Mouse (Mus musculus): Measurements from ENCODE around the gene Ccn2. TPM values are rescaled to one million over a fixed set of nuclear protein-coding genes. Genes with fewer than 3 reads are reported as not detected.
"Not testable (repeated sequence)": the region's sequence is repeated elsewhere in the genome, so short reads cannot be mapped to it uniquely, and the experiment has no call there.

Ccn2 gene
- polyA plus RNA-seq, 1 experiment from 2014 or later = 2.4 TPM

DNA sequence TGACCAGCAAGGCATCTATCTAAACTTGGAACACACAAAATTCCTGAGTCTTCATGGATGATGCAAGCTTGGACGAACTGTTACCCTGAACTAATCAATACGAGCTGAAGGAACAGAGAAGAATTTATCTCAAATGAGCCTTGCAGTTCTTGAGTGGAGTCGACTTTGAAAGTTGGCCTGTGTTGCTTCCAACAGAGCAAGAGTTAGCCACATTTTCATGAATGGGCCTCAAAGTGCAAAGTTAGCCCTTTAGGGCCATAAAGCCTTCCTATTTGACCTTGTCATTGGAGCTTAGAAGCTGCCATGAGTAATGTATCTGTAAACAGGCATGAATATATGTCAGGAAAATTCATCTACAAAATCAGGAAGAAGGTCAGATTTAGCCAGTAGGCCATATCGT, 19.5 kb downstream of the Ccn2 start:
- H3K9ac ChIP-seq (replicated peaks) = no peak overlapping the region
- 91% methylated on average over 4 of the region's 4 CpGs for WGBS
- no peak for ATAC-seq (replicated peaks)
- H3K27ac ChIP-seq (replicated peaks) = no peak overlapping the region
- no peak overlapping the region for H3K4me3 ChIP-seq
- H3K27me3 ChIP-seq = no peaks in the 10 kb centered on the region
- no peaks in the 10 kb centered on the region for H3K36me3 ChIP-seq
- no peaks in the 10 kb centered on the region for H3K4me1 ChIP-seq
- H3K9me3 ChIP-seq = no peaks in the 10 kb centered on the region
- no peak overlapping the region for H3K4me2 ChIP-seq (replicated peaks)

DNA sequence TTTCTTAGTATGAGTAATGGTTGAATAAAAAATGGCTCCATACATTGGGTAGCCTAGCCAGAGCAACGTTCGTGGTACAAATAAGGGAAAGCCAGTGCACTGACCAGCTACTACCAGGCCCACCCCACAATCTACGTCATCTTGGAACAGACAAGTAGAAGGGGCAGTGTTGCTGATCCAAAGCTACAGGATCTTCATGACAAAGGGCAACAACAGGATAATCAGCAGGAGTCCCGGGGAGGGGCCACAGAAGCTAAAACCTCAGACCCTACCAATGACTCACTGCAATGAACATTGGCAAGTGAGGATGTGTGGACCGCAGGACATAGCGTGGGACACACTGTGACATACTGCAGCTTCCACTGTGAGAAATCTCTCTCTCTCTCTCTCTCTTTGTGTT, 20.6 kb downstream of the Ccn2 start:
- Histone ChIP-seq H3K4me3 (no peak overlapping the region), H3K9ac (replicated peaks) (no peak overlapping the region), H3K4me2 (replicated peaks) (no peak overlapping the region), H3K27me3 (no peaks in the 10 kb centered on the region), H3K4me1 (no peaks in the 10 kb centered on the region), H3K9me3 (no peaks in the 10 kb centered on the region), H3K36me3 (no peaks in the 10 kb centered on the region), H3K27ac (replicated peaks) (no peak overlapping the region)
- no peak for ATAC-seq (replicated peaks)
- 81% methylated on average over 6 of the region's 6 CpGs for WGBS

DNA sequence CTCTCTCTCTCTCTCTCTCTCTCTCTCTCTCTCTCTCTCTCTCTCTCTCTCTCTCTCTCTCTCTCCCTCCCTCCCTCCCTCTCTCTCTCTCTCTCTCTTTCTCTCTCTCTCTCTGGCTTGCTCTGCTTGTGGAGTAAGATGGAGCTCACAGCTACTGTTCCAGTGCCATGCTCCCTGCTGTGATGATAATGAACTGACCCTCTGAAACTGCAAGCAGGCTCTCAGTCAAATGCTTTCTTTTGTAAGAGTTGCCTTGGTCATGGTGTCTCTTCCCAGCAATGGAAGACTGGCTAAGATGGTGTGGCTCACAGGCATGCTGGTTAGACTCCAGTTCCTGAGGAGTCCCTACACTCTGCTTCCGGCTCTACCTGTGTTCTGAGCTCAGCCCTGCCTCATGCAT, 21.3 kb downstream of the Ccn2 start:
- not testable (repeated sequence) for H3K4me2 ChIP-seq (replicated peaks); ATAC-seq (replicated peaks); H3K27ac ChIP-seq (replicated peaks); H3K9ac ChIP-seq (replicated peaks); H3K4me1 ChIP-seq; H3K4me3 ChIP-seq; H3K36me3 ChIP-seq; H3K27me3 ChIP-seq; H3K9me3 ChIP-seq
- WGBS = 86% methylated on average over 1 of the region's 1 CpGs

DNA sequence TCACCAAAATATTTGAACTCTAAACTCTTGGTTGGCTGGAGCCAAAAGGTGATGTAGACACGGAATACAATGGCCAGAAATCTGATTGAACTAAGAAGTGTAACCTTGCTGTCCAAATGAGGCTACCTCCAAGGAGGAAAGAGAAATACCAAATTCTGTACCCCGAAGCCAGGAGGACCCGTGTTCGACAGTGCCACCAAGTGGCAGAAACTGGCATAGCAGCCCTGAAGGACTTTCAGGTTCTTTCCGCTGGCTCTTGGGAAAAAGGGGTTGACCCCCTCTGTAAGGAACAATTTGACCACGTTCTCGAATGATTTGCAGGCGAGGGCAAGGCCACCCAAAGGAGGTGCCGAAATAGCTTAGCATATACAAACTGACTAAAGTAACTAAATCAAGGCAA, 26.3 kb downstream of the Ccn2 start:
- no peak overlapping the region for H3K9ac ChIP-seq (replicated peaks)
- H3K36me3 ChIP-seq = no peaks in the 10 kb centered on the region
- no peak overlapping the region for H3K4me3 ChIP-seq
- H3K27me3 ChIP-seq = no peaks in the 10 kb centered on the region
- no peak overlapping the region for H3K4me2 ChIP-seq (replicated peaks)
- H3K4me1 ChIP-seq = no peaks in the 10 kb centered on the region
- H3K9me3 ChIP-seq = no peaks in the 10 kb centered on the region
- ATAC-seq (replicated peaks) = no peak
- 46% methylated on average over 9 of the region's 9 CpGs for WGBS
- H3K27ac ChIP-seq (replicated peaks) = no peak overlapping the region

DNA sequence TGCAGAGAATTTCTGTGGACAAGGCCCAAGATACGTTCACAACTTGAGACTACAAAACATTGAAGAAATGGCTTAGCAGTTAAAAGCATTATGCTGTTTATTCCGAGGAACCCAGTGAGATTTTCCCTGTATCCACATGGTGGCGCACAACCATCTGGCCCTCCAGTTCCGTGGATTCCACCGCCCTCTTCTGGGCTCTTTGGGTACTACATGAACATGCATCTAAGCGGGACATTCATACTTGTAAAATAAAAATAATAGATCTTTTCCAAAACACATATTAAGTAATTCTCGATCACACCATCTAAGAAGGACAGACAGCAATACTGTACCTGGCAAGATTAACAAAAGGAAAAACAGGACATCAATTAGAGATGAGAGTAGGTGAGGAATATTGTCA, 27.3 kb downstream of the Ccn2 start:
- Histone ChIP-seq H3K27ac (replicated peaks) (no peak overlapping the region), H3K9me3 (no peaks in the 10 kb centered on the region), H3K36me3 (no peaks in the 10 kb centered on the region), H3K9ac (replicated peaks) (no peak overlapping the region), H3K4me3 (no peak overlapping the region), H3K4me1 (no peaks in the 10 kb centered on the region), H3K27me3 (no peaks in the 10 kb centered on the region), H3K4me2 (replicated peaks) (no peak overlapping the region)
- no peak for ATAC-seq (replicated peaks)
- 29% methylated on average over 7 of the region's 7 CpGs for WGBS

DNA sequence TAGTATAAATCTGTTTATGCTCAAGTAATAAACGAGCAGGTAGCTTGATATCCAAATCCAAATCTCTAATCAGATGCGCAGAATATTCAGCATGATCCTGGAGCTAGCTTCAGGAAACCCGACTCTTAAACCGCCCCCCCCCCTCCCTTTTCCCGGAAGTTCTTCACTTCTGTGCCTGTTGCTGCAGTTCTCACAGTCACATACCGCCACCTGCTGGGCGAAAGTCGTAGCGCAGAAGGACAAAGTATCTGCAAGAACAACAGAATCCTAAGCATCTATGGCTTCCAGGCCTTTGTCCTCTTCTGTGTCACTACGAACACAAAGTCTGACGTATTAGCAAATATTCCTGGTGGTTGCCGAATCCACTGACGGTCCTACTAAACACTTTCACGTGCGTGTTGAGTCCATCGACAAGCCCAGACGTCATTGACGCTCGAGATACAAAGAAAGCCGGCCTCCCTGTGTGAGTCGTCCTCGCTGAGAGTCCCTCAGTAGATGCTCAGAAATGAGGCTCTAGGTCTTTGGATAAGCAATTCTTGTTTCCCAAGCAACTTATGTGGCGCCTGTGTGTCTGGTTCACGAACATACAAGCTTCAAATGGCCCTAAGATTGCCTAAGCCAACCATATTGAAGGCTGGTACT, 29.9 kb downstream of the Ccn2 start:
- H3K36me3 ChIP-seq = no peaks in the 10 kb centered on the region
- H3K4me3 ChIP-seq = no peak overlapping the region
- no peaks in the 10 kb centered on the region for H3K9me3 ChIP-seq
- no peak overlapping the region for H3K9ac ChIP-seq (replicated peaks)
- no peaks in the 10 kb centered on the region for H3K4me1 ChIP-seq
- H3K27ac ChIP-seq (replicated peaks) = no peak overlapping the region
- ATAC-seq (replicated peaks) = peak; percentile 62
- no peak overlapping the region; the same call in 1 of the 2 replicates for H3K4me2 ChIP-seq (replicated peaks)
- H3K27me3 ChIP-seq = no peaks in the 10 kb centered on the region
- 34% methylated on average over 24 of the region's 24 CpGs for WGBS

DNA sequence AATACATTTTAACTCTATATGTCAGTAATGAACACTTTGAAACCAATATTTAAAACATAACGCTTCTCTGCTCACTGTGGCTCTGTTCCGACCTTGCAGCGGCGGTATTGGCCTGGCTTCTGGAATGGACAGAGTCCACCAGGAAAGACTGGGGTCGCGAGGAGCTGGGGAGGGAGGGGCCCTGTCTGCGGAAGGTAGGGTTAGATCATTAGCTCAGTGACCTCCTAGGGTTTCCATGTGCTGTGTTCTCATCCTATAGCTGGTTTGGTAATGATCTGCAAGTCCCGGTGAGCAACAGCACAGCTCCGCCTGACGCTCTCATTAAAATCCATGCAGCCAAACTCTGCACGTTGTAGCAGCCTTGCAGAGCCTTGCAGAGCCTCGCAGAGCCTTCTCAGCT, 32.0 kb downstream of the Ccn2 start:
- 66% methylated on average over 12 of the region's 12 CpGs for whole genome bisulfite sequencing
- ATAC-seq (replicated peaks) = no peak
- H3K4me2 ChIP-seq (replicated peaks) = no peak overlapping the region

DNA sequence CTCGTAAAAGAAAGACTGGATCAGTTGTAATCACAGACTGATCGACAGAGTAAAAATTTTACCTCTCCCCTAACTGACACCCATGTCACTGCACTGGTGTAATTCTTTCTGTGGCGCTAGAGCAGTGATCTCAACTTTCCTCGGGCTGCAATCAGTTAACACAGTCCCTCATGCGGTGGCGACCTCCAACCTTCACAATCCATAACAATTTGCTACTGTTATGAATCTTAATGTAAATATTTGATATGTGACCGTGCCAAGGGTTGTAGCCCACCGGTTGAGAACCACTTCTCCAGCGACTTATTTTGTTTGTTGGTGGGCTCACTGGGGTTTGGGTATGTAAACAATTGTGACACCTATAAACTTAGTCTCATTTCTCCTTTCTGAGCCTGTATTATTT, 33.2 kb downstream of the Ccn2 start:
- no peaks in the 10 kb centered on the region for H3K36me3 ChIP-seq
- no peak overlapping the region for H3K27ac ChIP-seq (replicated peaks)
- ATAC-seq (replicated peaks) = no peak
- H3K9me3 ChIP-seq = no peaks in the 10 kb centered on the region
- 84% methylated on average over 9 of the region's 9 CpGs for WGBS
- H3K27me3 ChIP-seq = no peaks in the 10 kb centered on the region
- H3K4me3 ChIP-seq = no peak overlapping the region
- no peak overlapping the region for H3K4me2 ChIP-seq (replicated peaks)
- H3K4me1 ChIP-seq = no peaks in the 10 kb centered on the region
- no peak overlapping the region for H3K9ac ChIP-seq (replicated peaks)

More for the DNA sequence above, 32.0 kb downstream of the Ccn2 start:
- no peaks in the 10 kb centered on the region for H3K36me3 ChIP-seq
- no peak overlapping the region for H3K9ac ChIP-seq (replicated peaks)
- H3K4me3 ChIP-seq = no peak overlapping the region
- H3K27me3 ChIP-seq = no peaks in the 10 kb centered on the region
- H3K9me3 ChIP-seq = no peaks in the 10 kb centered on the region
- H3K27ac ChIP-seq (replicated peaks) = no peak overlapping the region
- no peaks in the 10 kb centered on the region for H3K4me1 ChIP-seq

DNA sequence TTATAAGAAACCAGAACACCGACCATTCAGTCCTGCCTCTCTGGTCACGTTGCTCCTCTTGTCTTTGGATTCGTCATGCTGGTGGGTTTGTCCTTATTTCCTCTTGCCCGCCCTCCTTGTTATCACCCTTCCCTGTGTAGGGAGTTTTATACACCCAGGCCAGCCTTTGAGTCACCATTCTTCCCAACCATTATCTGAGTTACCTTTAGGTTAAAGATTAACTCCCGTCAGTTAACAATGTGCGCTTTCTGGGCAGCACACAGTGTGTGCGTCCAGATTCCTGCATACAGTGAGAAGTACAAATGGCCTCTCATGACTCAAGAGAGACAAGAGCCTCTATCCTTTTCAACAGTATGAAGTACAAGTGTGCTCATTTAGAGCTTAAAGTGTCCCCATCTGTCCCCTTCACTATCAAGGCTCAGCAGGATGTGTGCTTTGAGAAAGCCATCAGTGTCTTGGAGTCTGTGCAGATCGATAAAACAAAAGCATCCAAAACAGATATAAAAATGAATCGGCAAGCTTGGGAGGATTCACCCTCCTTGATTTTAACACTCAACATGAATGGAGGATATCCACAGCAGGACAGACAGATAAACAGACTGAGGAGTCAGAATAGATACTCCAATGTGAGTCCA, 34.0 kb downstream of the Ccn2 start:
- Histone ChIP-seq H3K4me2 (replicated peaks) (no peak overlapping the region), H3K9me3 (no peaks in the 10 kb centered on the region), H3K27ac (replicated peaks) (no peak overlapping the region), H3K27me3 (no peaks in the 10 kb centered on the region), H3K4me3 (no peak overlapping the region), H3K36me3 (no peaks in the 10 kb centered on the region), H3K4me1 (no peaks in the 10 kb centered on the region), H3K9ac (replicated peaks) (no peak overlapping the region)
- WGBS = 83% methylated on average over 9 of the region's 9 CpGs
- ATAC-seq (replicated peaks) = no peak

DNA sequence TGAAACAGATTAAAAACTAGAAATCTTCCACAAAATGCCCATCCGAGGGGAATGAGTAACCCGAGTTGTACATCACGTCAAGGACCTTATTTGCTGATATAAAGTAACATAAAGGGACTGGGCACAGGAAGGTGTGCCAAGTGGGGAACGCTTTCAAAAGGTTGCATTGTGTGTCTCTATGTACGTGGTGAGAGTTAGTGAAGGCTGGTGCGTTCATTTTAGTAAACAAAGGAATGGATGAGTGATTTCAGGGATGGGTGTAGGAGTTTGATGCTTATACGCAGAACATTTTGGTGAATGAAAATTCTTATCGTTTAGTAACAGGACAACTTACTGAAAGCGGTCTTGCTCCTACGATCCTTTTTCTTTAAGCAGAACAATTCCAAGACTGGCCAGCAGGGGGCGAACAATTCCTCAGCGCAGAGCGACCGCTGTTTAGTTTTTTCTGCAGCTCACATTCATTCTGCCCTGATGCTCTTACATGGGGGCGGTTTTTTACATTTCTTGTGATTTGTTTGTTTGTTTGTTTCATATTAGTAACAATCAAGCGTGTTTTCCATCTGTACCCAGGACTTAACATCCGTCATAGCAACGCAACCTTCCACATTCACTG, 35.3 kb downstream of the Ccn2 start:
- ATAC-seq (replicated peaks) = peak; percentile 62
- H3K4me1 ChIP-seq = no peaks in the 10 kb centered on the region
- 0 out of 2 replicates have a peak overlapping the region, but pooled peaks have one; percentile 10 for H3K4me3 ChIP-seq
- H3K9me3 ChIP-seq = no peaks in the 10 kb centered on the region
- H3K4me2 ChIP-seq (replicated peaks) = peak overlapping the region; percentile 29; the same call in 1 of the 2 replicates
- no peak overlapping the region for H3K27ac ChIP-seq (replicated peaks)
- H3K27me3 ChIP-seq = no peaks in the 10 kb centered on the region
- no peaks in the 10 kb centered on the region for H3K36me3 ChIP-seq
- H3K9ac ChIP-seq (replicated peaks) = no peak overlapping the region
- WGBS = 20% methylated on average over 18 of the region's 18 CpGs

DNA sequence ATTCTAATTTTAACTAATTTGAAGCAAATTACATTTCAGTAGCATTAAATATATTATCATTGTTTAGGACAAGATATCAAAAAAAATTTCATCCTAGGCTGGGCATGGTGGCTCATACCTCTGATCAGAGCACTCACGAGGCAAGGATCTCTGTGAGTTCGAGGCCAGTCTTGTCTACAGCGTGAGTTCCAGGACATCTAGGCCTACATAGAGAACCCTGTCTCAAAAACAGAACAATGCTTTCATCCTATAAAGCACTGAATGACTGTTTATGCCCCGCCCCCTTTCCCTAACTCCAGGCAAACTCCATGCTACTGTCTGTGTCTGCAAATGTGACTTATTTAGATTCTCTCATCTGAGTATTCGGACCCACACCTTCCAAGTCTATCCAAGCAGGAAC, 35.9 kb downstream of the Ccn2 start:
- Histone ChIP-seq H3K4me3 (no peak overlapping the region), H3K9ac (replicated peaks) (no peak overlapping the region), H3K27ac (replicated peaks) (no peak overlapping the region), H3K27me3 (no peaks in the 10 kb centered on the region), H3K36me3 (no peaks in the 10 kb centered on the region), H3K9me3 (no peaks in the 10 kb centered on the region), H3K4me1 (no peaks in the 10 kb centered on the region), H3K4me2 (replicated peaks) (no peak overlapping the region)
- 95% methylated on average over 5 of the region's 5 CpGs for WGBS
- ATAC-seq (replicated peaks) = peak; percentile 37

DNA sequence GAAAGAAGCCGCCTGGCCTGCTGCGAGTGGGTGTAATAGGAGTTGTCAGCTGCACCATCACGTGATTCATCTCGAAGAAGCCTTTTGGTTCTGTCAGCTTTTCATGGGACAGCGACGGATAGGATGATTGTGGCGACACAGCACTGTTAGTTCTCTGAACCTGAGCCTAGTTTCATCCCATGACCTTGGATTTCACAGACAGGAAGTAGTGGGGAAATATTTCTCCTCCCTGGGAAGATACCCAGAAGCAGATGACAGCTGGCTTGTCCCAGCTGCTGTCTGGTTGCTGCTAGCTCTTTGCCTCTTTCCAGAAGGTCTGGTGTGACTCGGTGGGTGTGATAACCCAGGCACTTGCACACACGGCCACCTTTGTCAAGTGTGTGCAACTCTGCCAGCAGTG, 39.0 kb downstream of the Ccn2 start:
- no peak overlapping the region for H3K9ac ChIP-seq (replicated peaks)
- WGBS = 85% methylated on average over 9 of the region's 9 CpGs
- H3K9me3 ChIP-seq = no peaks in the 10 kb centered on the region
- H3K36me3 ChIP-seq = no peaks in the 10 kb centered on the region
- H3K4me1 ChIP-seq = peaks cover 4% of the 10 kb centered on the region; the same call in 1 of the 2 replicates
- no peak for ATAC-seq (replicated peaks)
- no peak overlapping the region for H3K4me3 ChIP-seq
- no peak overlapping the region for H3K4me2 ChIP-seq (replicated peaks)
- H3K27me3 ChIP-seq = no peaks in the 10 kb centered on the region
- H3K27ac ChIP-seq (replicated peaks) = no peak overlapping the region
